Mouse (Mus musculus) ES-Bruce4 (cell line): ENCODE measurements around the gene Kitl.

ENCODE experiments used
- CTCF ChIP-seq: IDR thresholded peaks from one replicate; pipeline ENCODE4 v1.8.1; 2011; ENCODE audit warnings: low read depth, low read length
- POLR2A ChIP-seq: IDR thresholded peaks from one replicate; pipeline ENCODE4 v1.8.1; 2011; ENCODE audit warnings: low read length; ENCODE audit not compliant: insufficient read depth

DNA sequence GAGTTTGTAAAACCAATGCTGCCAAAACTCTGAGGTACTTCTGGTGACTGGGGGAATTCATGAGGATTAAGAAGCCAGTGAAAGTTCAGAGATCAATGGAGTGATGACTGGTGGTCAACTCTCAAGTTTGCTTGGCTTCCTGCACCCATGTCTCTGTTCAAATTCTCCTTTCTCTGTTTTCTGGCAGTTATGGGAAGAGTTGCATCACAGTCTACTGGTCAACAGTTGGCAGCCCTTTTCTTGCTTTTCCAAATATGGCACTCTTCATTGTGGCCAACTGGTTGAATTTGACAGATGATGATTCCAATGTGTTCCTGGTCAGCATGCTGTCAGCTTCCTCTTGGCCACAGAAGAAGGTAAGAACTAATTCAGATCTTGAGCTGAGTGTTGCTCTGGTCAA lies 25.7 kb upstream of the Kitl start:
- TF ChIP-seq CTCF (no peak), POLR2A (no peak)
